Mouse (Mus musculus) gastrocnemius, postnatal 36 days (tissue): ENCODE data around the gene Zfp827. TPM values are rescaled to one million over a fixed set of nuclear protein-coding genes. Genes with fewer than 3 reads are reported as not detected.

Experiments
- DNase-seq, 2 experiments: peaks; one replicate each; pipeline ENCODE4 v3.0.0; 2022
- intact Hi-C: fragments of 180-260 bp; cut with DNase I; formaldehyde crosslinking; loops from one replicate; pipeline ENCODE4 v1.15.1; 2025
- total RNA-seq, 2 experiments: library from RNA; stranded (reverse); gene quantifications; 2 replicates each; pipeline ENCODE4 v1.2.3; 2021

Gene Zfp827
- total RNA-seq, 2 experiments from 2014 or later: 1.8 to 6.5 TPM

GRCm38 (mm10) chr8:79059361-79059760 lies 31.1 kb downstream of the Zfp827 start:
- intact Hi-C loops: no loop called here

GRCm38 (mm10) chr8:79060013-79060609 lies 31.9 kb downstream of the Zfp827 start:
- intact Hi-C loops: no loop called here
- DNase-seq: no peak

More at GRCm38 (mm10) chr8:79059361-79059760, 31.1 kb downstream of the Zfp827 start:
- DNase-seq: no peak

GRCm38 (mm10) chr8:79065924-79066323 lies 37.7 kb downstream of the Zfp827 start:
- DNase-seq: no peak
- intact Hi-C loops: no loop called here

- DNase-seq: no peak
- intact Hi-C loops: no loop called here
Measured at GRCm38 (mm10) chr8:79067812-79068630, 39.8 kb downstream of the Zfp827 start.

GRCm38 (mm10) chr8:79073311-79073710 lies 45.1 kb downstream of the Zfp827 start:
- no peak for DNase-seq
- intact Hi-C loops: no loop called here

- no peak for DNase-seq
- intact Hi-C loops: no loop called here
Measured at GRCm38 (mm10) chr8:79074986-79075385, 46.7 kb downstream of the Zfp827 start.

- intact Hi-C loops: no loop called here
- no peak for DNase-seq
Measured at GRCm38 (mm10) chr8:79077256-79077655, 49.0 kb downstream of the Zfp827 start.

GRCm38 (mm10) chr8:79078556-79079195 lies 50.4 kb downstream of the Zfp827 start:
- DNase-seq: no peak
- intact Hi-C loops: no loop called here

- DNase-seq: no peak
- intact Hi-C loops: no loop called here
Measured at GRCm38 (mm10) chr8:79079196-79079561, 50.9 kb downstream of the Zfp827 start.

- intact Hi-C loops: no loop called here
- no peak for DNase-seq
Measured at GRCm38 (mm10) chr8:79080096-79080739, 52.0 kb downstream of the Zfp827 start.

- intact Hi-C loops: no loop called here
- no peak for DNase-seq
Measured at GRCm38 (mm10) chr8:79081333-79081732, 53.1 kb downstream of the Zfp827 start.

GRCm38 (mm10) chr8:79081955-79082354 lies 53.7 kb downstream of the Zfp827 start:
- intact Hi-C loops: no loop called here
- no peak for DNase-seq

GRCm38 (mm10) chr8:79083461-79084358 lies 55.5 kb downstream of the Zfp827 start:
- no peak for DNase-seq
- intact Hi-C loops: no loop called here

- no peak for DNase-seq
- intact Hi-C loops: no loop called here
Measured at GRCm38 (mm10) chr8:79084359-79084820, 56.2 kb downstream of the Zfp827 start.

GRCm38 (mm10) chr8:79094422-79094821 lies 66.2 kb downstream of the Zfp827 start:
- DNase-seq: no peak
- intact Hi-C loops: no loop called here

- DNase-seq: no peak
- intact Hi-C loops: no loop called here
Measured at GRCm38 (mm10) chr8:79095162-79095561, 66.9 kb downstream of the Zfp827 start.

- DNase-seq: no peak
- intact Hi-C loops: no loop called here
Measured at GRCm38 (mm10) chr8:79096970-79097369, 68.7 kb downstream of the Zfp827 start.

GRCm38 (mm10) chr8:79102707-79103106 lies 74.5 kb downstream of the Zfp827 start:
- DNase-seq: no peak
- intact Hi-C loops: no loop called here

- DNase-seq: no peak
- intact Hi-C loops: no loop called here
Measured at GRCm38 (mm10) chr8:79103185-79103878, 75.1 kb downstream of the Zfp827 start.
